Mouse (Mus musculus) heart, embryonic 11.5 days (tissue): ENCODE measurements at regions not wholly inside any gene's neighbourhood (a gene's known extent, or its start where the extent isn't known, plus 50 kb on each side); places are given as distances from the start of the nearest gene placed in this dataset.

Experiments
- ATAC-seq: fragments of 200-750 bp; cut with Nextera tagmentation; replicated peaks from 2 replicates; pipeline ENCODE4 v1.8.0; 2017; ENCODE audit warnings: moderate library complexity; ENCODE audit not compliant: insufficient number of reproducible peaks, low FRiP score, low TSS enrichment
- H3K27ac ChIP-seq: fragments of 300-500 bp; sonication (generic); 2 replicates; pipeline ENCODE4 v1.5.1; 2014; ENCODE audit warnings: mild to moderate bottlenecking, low read depth, low read length
- H3K27me3 ChIP-seq: fragments of 300-500 bp; sonication (generic); 2 replicates; pipeline ENCODE4 v1.6.1; 2014; ENCODE audit warnings: mild to moderate bottlenecking, low read length, mixed read lengths; ENCODE audit not compliant: control insufficient read depth, insufficient read depth
- H3K36me3 ChIP-seq: fragments of 300-500 bp; sonication (generic); 2 replicates; pipeline ENCODE4 v1.6.1; 2014; ENCODE audit warnings: mild to moderate bottlenecking, low read length, moderate library complexity, mixed read lengths; ENCODE audit not compliant: control insufficient read depth, insufficient read depth
- H3K4me1 ChIP-seq: fragments of 300-500 bp; sonication (generic); 2 replicates; pipeline ENCODE4 v1.6.1; 2014; ENCODE audit warnings: low read length; ENCODE audit not compliant: control insufficient read depth, insufficient read depth
- H3K4me2 ChIP-seq: fragments of 300-500 bp; sonication (generic); 2 replicates; pipeline ENCODE4 v1.6.1; 2014; ENCODE audit warnings: mild to moderate bottlenecking, moderate library complexity
- H3K4me3 ChIP-seq: fragments of 300-500 bp; sonication (generic); 2 replicates; pipeline ENCODE4 v1.5.1; 2014; ENCODE audit warnings: low read depth, low read length
- H3K9ac ChIP-seq: fragments of 300-500 bp; sonication (generic); 2 replicates; pipeline ENCODE4 v1.6.1; 2014; ENCODE audit warnings: mild to moderate bottlenecking, low read depth, low read length, moderate library complexity
- H3K9me3 ChIP-seq: fragments of 300-500 bp; sonication (generic); replicated peaks from 2 replicates; pipeline ENCODE4 v1.6.1; 2016; ENCODE audit warnings: low read length; ENCODE audit not compliant: control insufficient read depth
- WGBS: fragments of 180-500 bp; shearing (Covaris S2); extraction: QIAGEN DNeasy Blood & Tissue Kit; methylation state at CpG from one replicate; pipeline ENCODE4 v1.1.7; 2014; ENCODE audit not compliant: insufficient replicate concordance; 5-methylcytosine and 5-hydroxymethylcytosine counted together

DNA sequence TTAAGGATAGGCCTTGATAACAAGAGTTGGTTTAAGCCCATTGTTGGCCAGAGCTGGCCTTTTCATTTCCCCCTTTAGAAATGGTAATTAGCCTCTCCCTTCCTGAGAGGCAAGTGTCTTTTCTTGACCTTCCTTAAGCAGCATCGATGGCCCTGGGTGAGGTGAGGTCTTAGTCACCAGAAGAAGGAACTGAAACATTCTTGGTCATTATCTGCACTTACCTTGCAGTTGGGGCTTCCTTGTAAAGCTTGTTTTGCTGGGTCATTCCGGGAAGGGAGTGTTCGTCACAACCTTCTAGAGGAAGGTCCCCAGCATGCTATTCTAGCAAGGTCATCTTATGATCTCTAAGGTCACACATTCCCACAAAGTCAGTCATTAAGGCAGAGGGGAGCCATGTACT is 322.6 kb upstream of the Meis1 start:
- H3K36me3 ChIP-seq: no peaks in the 10 kb centered on the region
- 67% methylated on average over 3 of the region's 3 CpGs for WGBS
- ATAC-seq: no peak

GRCm38 (mm10) chr11:19342803-19343202 is 324.0 kb upstream of the Meis1 start:
- 76% methylated on average over 4 of the region's 4 CpGs for WGBS

More for the DNA sequence above, 322.6 kb upstream of the Meis1 start:
- no peaks in the 10 kb centered on the region for H3K4me1 ChIP-seq
- no peaks in the 10 kb centered on the region for H3K9me3 ChIP-seq
- no peak overlapping the region for H3K4me3 ChIP-seq
- no peak overlapping the region for H3K4me2 ChIP-seq
- H3K9ac ChIP-seq: no peak overlapping the region
- H3K27me3 ChIP-seq: no peaks in the 10 kb centered on the region
- H3K27ac ChIP-seq: no peak overlapping the region

GRCm38 (mm10) chr11:19346276-19346826 is 327.6 kb upstream of the Meis1 start:
- Histone ChIP-seq H3K27ac (no peak overlapping the region), H3K4me1 (no peaks in the 10 kb centered on the region), H3K4me2 (no peak overlapping the region), H3K36me3 (no peaks in the 10 kb centered on the region), H3K9ac (no peak overlapping the region), H3K27me3 (no peaks in the 10 kb centered on the region), H3K9me3 (no peaks in the 10 kb centered on the region), H3K4me3 (no peak overlapping the region)
- WGBS: 67% methylated on average over 3 of the region's 3 CpGs
- no peak for ATAC-seq

More at GRCm38 (mm10) chr11:19342803-19343202, 324.0 kb upstream of the Meis1 start:
- Histone ChIP-seq H3K4me1 (no peaks in the 10 kb centered on the region), H3K4me2 (no peak overlapping the region), H3K27ac (no peak overlapping the region), H3K4me3 (no peak overlapping the region), H3K9me3 (no peaks in the 10 kb centered on the region), H3K36me3 (no peaks in the 10 kb centered on the region), H3K27me3 (no peaks in the 10 kb centered on the region), H3K9ac (no peak overlapping the region)
- ATAC-seq: no peak

GRCm38 (mm10) chr11:19350331-19351242 is 331.8 kb upstream of the Meis1 start:
- Histone ChIP-seq H3K4me1 (no peaks in the 10 kb centered on the region), H3K9me3 (no peaks in the 10 kb centered on the region), H3K27me3 (no peaks in the 10 kb centered on the region), H3K36me3 (no peaks in the 10 kb centered on the region), H3K4me2 (no peak overlapping the region), H3K4me3 (no peak overlapping the region), H3K9ac (no peak overlapping the region), H3K27ac (no peak overlapping the region)
- ATAC-seq: no peak
- 60% methylated on average over 13 of the region's 13 CpGs for WGBS

GRCm38 (mm10) chr11:19351243-19351787 is 332.5 kb upstream of the Meis1 start:
- no peak for ATAC-seq

GRCm38 (mm10) chr11:19353706-19354105 is 334.9 kb upstream of the Meis1 start:
- Histone ChIP-seq H3K4me3 (no peak overlapping the region), H3K36me3 (no peaks in the 10 kb centered on the region), H3K4me1 (no peaks in the 10 kb centered on the region), H3K9me3 (no peaks in the 10 kb centered on the region), H3K27me3 (no peaks in the 10 kb centered on the region), H3K9ac (no peak overlapping the region), H3K4me2 (no peak overlapping the region), H3K27ac (no peak overlapping the region)
- WGBS: 77% methylated on average over 3 of the region's 3 CpGs
- ATAC-seq: no peak

More at GRCm38 (mm10) chr11:19351243-19351787, 332.5 kb upstream of the Meis1 start:
- no peaks in the 10 kb centered on the region for H3K36me3 ChIP-seq
- H3K4me3 ChIP-seq: no peak overlapping the region
- H3K27ac ChIP-seq: no peak overlapping the region
- H3K9me3 ChIP-seq: no peaks in the 10 kb centered on the region
- no peaks in the 10 kb centered on the region for H3K27me3 ChIP-seq
- H3K9ac ChIP-seq: no peak overlapping the region
- 74% methylated on average over 7 of the region's 7 CpGs for WGBS
- no peaks in the 10 kb centered on the region for H3K4me1 ChIP-seq
- H3K4me2 ChIP-seq: no peak overlapping the region

GRCm38 (mm10) chr11:19355179-19355578 is 336.4 kb upstream of the Meis1 start:
- no peak overlapping the region for H3K9ac ChIP-seq
- no peaks in the 10 kb centered on the region for H3K9me3 ChIP-seq
- no peak for ATAC-seq
- no peaks in the 10 kb centered on the region for H3K4me1 ChIP-seq
- WGBS: 73% methylated on average over 2 of the region's 2 CpGs
- no peak overlapping the region for H3K4me2 ChIP-seq
- H3K36me3 ChIP-seq: no peaks in the 10 kb centered on the region
- no peak overlapping the region for H3K4me3 ChIP-seq
- H3K27ac ChIP-seq: no peak overlapping the region
- H3K27me3 ChIP-seq: no peaks in the 10 kb centered on the region

- no peaks in the 10 kb centered on the region for H3K27me3 ChIP-seq
- no peak overlapping the region for H3K4me2 ChIP-seq
- no peaks in the 10 kb centered on the region for H3K9me3 ChIP-seq
- no peaks in the 10 kb centered on the region for H3K36me3 ChIP-seq
- no peak overlapping the region for H3K4me3 ChIP-seq
- H3K4me1 ChIP-seq: no peaks in the 10 kb centered on the region
- H3K9ac ChIP-seq: no peak overlapping the region
- no peak overlapping the region for H3K27ac ChIP-seq
- WGBS: 64% methylated on average over 2 of the region's 2 CpGs
- no peak for ATAC-seq
Observed at GRCm38 (mm10) chr11:19356151-19356550, 337.4 kb upstream of the Meis1 start.
